Mouse (Mus musculus): ENCODE measurements around the gene Gabrg3.

- TF ChIP-seq CTCF (IDR thresholded peaks at IDR 0.05; ENCODE audit: low read depth, low read length) = no peak
- TF ChIP-seq POLR2A (IDR thresholded peaks at IDR 0.05; ENCODE audit: extremely low read depth, insufficient read depth, low read length) = no peak
Observed at GRCm38 (mm10) chr7:57258893-57259574, 128.0 kb downstream of the Gabrg3 start.

Data from liver, adult 2 months (tissue).